Mouse (Mus musculus) kidney, adult 2 months (tissue): ENCODE results near the gene Il12rb1. TPM values are rescaled to one million over a fixed set of nuclear protein-coding genes. Genes with fewer than 3 reads are reported as not detected.

Source experiments
- DNase-seq: peaks from one replicate; pipeline ENCODE4 v3.0.0; 2021
- H3K27ac ChIP-seq: fragments of 200-500 bp; 2 replicates; pipeline ENCODE4 v1.5.1; 2012; ENCODE audit warnings: low read depth, low read length, control low read depth, inconsistent platforms; ENCODE audit not compliant: insufficient read depth
- H3K27me3 ChIP-seq: fragments of 200-500 bp; replicated peaks from 2 replicates; pipeline ENCODE4 v1.6.1; 2012; ENCODE audit warnings: mild to moderate bottlenecking, moderate library complexity, low read length, inconsistent platforms; ENCODE audit not compliant: control insufficient read depth, insufficient read depth
- H3K36me3 ChIP-seq: fragments of 200-500 bp; 2 replicates; pipeline ENCODE4 v1.6.1; 2012; ENCODE audit warnings: mild to moderate bottlenecking, moderate library complexity, low read length, inconsistent platforms; ENCODE audit not compliant: control insufficient read depth, insufficient read depth
- H3K4me1 ChIP-seq: fragments of 200-500 bp; 2 replicates; pipeline ENCODE4 v1.6.1; 2011; ENCODE audit warnings: low read length; ENCODE audit not compliant: control insufficient read depth, insufficient read depth
- H3K4me3 ChIP-seq: fragments of 200-500 bp; 2 replicates; pipeline ENCODE4 v1.5.1; 2011; ENCODE audit warnings: mild to moderate bottlenecking, low read depth, low read length, control low read depth; ENCODE audit not compliant: insufficient read depth
- CTCF ChIP-seq: fragments of 200-500 bp; conservative IDR thresholded peaks from 2 replicates; pipeline ENCODE4 v1.5.1; 2011; ENCODE audit warnings: low read depth, mild to moderate bottlenecking, control low read depth, low read length, moderate library complexity, mixed read lengths; ENCODE audit not compliant: insufficient read depth, insufficient read length
- POLR2A ChIP-seq: fragments of 200-500 bp; IDR thresholded peaks from one replicate; pipeline ENCODE4 v1.6.1; 2011; ENCODE audit warnings: low read depth, low read length, control low read depth
- WGBS: fragments of 180-500 bp; shearing (Covaris S2); methylation state at CpG from one replicate; pipeline ENCODE4 v1.1.7; 2018; 5-methylcytosine and 5-hydroxymethylcytosine counted together
- polyA plus RNA-seq: library from polyadenylated mRNA; depleted of rRNA; stranded (reverse); fragments of >200 nt; gene quantifications from 2 replicates; pipeline ENCODE4 v1.2.3, GENCODE M21; 2012

Gene Il12rb1
- polyA plus RNA-seq, 1 experiment: 0.42 TPM

DNA sequence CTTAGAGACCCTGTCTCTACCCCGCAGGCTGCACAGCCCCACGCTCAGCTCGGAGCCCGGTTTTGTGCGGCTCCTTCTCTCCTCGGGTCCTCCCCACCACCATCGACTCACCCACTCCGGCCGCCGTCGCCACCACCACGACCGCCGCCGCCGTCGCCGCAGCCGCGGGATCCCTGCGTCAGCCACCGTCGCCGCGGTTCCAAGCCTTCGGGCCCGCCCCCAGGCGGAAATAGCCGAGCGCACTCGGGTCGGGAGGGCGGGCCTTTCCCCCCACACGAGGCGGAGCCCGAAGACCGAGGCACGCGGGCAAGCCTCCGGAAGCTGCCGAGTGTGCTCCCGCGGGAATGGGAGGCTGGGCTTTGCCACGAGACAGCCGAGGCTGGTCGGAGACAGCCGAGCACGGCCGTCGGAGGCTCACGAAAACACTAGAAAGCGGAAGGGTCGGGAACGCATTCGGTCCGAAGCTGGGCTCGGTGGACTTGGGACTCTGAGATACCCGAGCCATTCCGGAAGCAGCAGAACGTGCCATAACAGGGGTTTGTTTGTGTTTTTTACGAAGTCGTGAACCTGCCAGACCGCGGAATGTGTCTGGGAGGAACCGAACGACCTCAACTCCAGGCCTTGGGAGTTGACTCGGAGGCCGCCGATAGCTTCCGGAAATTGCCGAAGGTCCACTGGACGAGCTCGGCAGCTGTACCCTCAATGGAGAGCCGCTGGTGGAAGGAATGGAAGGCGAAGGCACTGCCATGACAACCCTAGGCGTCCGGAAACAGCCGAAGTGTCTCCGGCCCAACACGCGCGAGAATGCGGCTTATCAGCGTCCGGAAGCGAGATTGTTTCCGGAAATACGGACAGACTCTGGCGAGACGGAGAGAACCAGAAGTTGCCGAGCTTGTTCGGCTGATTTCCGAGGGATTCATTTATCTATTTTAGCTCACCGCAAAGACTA, 31.5 kb upstream of the Il12rb1 start, which contains the start of gene Pik3r2:
Gene Pik3r2, minus strand, starts transcription at position 218 of the 949 bp plus-strand sequence.
- WGBS: under 1% methylated on average over 93 of the region's 94 CpGs
- H3K36me3 ChIP-seq: peaks cover 3% of the 10 kb centered on the region; the same call in 1 of the 2 replicates
- peaks cover 20% of the 10 kb centered on the region; the same call in 1 of the 2 replicates for H3K4me1 ChIP-seq
- peak; percentile 98 for DNase-seq
- peak within 1 kb of the TSS; percentile 93 for H3K27ac ChIP-seq
- H3K27me3 ChIP-seq: no peaks in the 10 kb centered on the region
- TF ChIP-seq POLR2A (peak; percentile 36), CTCF (no peak; the same call in 1 of the 2 replicates)
- H3K4me3 ChIP-seq: peak within 1 kb of the TSS; percentile 85

- H3K4me1 ChIP-seq: peaks cover 15% of the 10 kb centered on the region; the same call in 1 of the 2 replicates
Observed at GRCm38 (mm10) chr8:70780093-70780492, 28.2 kb upstream of the Il12rb1 start.

GRCm38 (mm10) chr8:70786291-70787050, 21.8 kb upstream of the Il12rb1 start:
- Histone ChIP-seq H3K36me3 (no peaks in the 10 kb centered on the region; the same call in 1 of the 2 replicates), H3K4me3 (no peak overlapping the region), H3K27me3 (no peaks in the 10 kb centered on the region), H3K4me1 (peaks cover under 1% of the 10 kb centered on the region; the same call in 1 of the 2 replicates), H3K27ac (no peak overlapping the region)
- TF ChIP-seq POLR2A: no peak
- TF ChIP-seq CTCF: no peak
- no peak for DNase-seq
- WGBS: 93% methylated on average over 25 of the region's 25 CpGs

More at GRCm38 (mm10) chr8:70780093-70780492, 28.2 kb upstream of the Il12rb1 start:
- H3K27ac ChIP-seq: no peak overlapping the region
- TF ChIP-seq POLR2A (no peak), CTCF (no peak)
- no peak for DNase-seq
- H3K4me3 ChIP-seq: no peak overlapping the region
- WGBS: 79% methylated on average over 11 of the region's 11 CpGs
- H3K36me3 ChIP-seq: peaks cover 2% of the 10 kb centered on the region; the same call in 1 of the 2 replicates
- H3K27me3 ChIP-seq: no peaks in the 10 kb centered on the region

DNA sequence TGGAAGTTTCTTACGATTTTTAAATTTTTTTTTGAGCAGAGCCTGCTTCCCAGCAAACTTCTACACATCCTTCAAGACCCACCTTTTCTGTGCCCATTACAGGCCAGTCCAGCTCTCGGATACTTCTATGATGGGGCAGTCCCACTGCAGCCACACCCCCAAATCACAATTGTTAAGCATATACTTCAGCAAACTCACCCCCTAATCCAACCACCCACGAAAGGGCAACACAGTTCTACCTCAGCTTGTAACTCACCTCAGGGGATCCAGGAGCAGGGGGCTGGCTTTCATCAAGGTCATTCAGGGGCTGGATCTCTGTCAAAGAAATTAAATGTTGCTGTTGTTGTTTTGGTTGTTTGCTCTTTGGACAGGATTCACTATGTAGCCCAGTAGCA, 21.2 kb upstream of the Il12rb1 start:
- Histone ChIP-seq H3K27ac (no peak overlapping the region), H3K36me3 (no peaks in the 10 kb centered on the region; the same call in 1 of the 2 replicates), H3K4me3 (no peak overlapping the region), H3K4me1 (peaks cover 6% of the 10 kb centered on the region; the same call in 1 of the 2 replicates), H3K27me3 (no peaks in the 10 kb centered on the region)
- TF ChIP-seq POLR2A (no peak), CTCF (no peak)
- no peak for DNase-seq
- WGBS: 83% methylated on average over 3 of the region's 3 CpGs

GRCm38 (mm10) chr8:70787941-70788667, 20.1 kb upstream of the Il12rb1 start:
- no peaks in the 10 kb centered on the region; the same call in 1 of the 2 replicates for H3K36me3 ChIP-seq

GRCm38 (mm10) chr8:70789046-70789445, 19.2 kb upstream of the Il12rb1 start:
- Histone ChIP-seq H3K4me1 (peaks cover 12% of the 10 kb centered on the region; the same call in 1 of the 2 replicates), H3K4me3 (no peak overlapping the region), H3K27ac (no peak overlapping the region), H3K27me3 (no peaks in the 10 kb centered on the region), H3K36me3 (no peaks in the 10 kb centered on the region; the same call in 1 of the 2 replicates)
- DNase-seq: no peak
- WGBS: 84% methylated on average over 10 of the region's 10 CpGs
- TF ChIP-seq CTCF (no peak), POLR2A (no peak)

More at GRCm38 (mm10) chr8:70787941-70788667, 20.1 kb upstream of the Il12rb1 start:
- Histone ChIP-seq H3K4me3 (no peak overlapping the region), H3K4me1 (peaks cover 10% of the 10 kb centered on the region; the same call in 1 of the 2 replicates), H3K27me3 (no peaks in the 10 kb centered on the region), H3K27ac (no peak overlapping the region)
- DNase-seq: peak; percentile 37
- TF ChIP-seq CTCF (no peak), POLR2A (no peak)
- 50% methylated on average over 30 of the region's 30 CpGs for WGBS
